Mouse (Mus musculus) monocyte, adult 2 months (primary cell): ENCODE results near the gene Sys1.

Experiments
- DNase-seq, 2 experiments: peaks; one replicate each; pipeline ENCODE4 v3.0.0; 2022; ENCODE audit warnings: low spot score in 2 of 2, low read depth in 1 of 2

Sys1 gene

GRCm38 (mm10) chr2:164456864-164457300 is at the start of gene Sys1:
Gene Sys1, plus strand, starts transcription at chr2:164456964.
- DNase-seq = no peak

- DNase-seq = peak in 1 of 2 experiments; percentile 18
Measured at GRCm38 (mm10) chr2:164407708-164408107, 49.1 kb upstream of the Sys1 start.

- DNase-seq = no peak
Measured at GRCm38 (mm10) chr2:164414167-164414566, 42.6 kb upstream of the Sys1 start.

- DNase-seq = no peak
Measured at GRCm38 (mm10) chr2:164414581-164414980, 42.2 kb upstream of the Sys1 start.

- no peak for DNase-seq
Measured at GRCm38 (mm10) chr2:164417198-164417597, 39.6 kb upstream of the Sys1 start.

- no peak for DNase-seq
Measured at GRCm38 (mm10) chr2:164418308-164418875, 38.4 kb upstream of the Sys1 start.

- no peak for DNase-seq
Measured at GRCm38 (mm10) chr2:164419489-164419888, 37.3 kb upstream of the Sys1 start.

- no peak for DNase-seq
Measured at GRCm38 (mm10) chr2:164421306-164421705, 35.5 kb upstream of the Sys1 start.

- DNase-seq = no peak
Measured at GRCm38 (mm10) chr2:164421979-164422378, 34.8 kb upstream of the Sys1 start.

GRCm38 (mm10) chr2:164422675-164423393 is 33.9 kb upstream of the Sys1 start:
- no peak for DNase-seq

- no peak for DNase-seq
Measured at GRCm38 (mm10) chr2:164423464-164423863, 33.3 kb upstream of the Sys1 start.

- DNase-seq = no peak
Measured at GRCm38 (mm10) chr2:164424406-164424805, 32.4 kb upstream of the Sys1 start.

GRCm38 (mm10) chr2:164425401-164425800 is 31.4 kb upstream of the Sys1 start:
- no peak for DNase-seq

GRCm38 (mm10) chr2:164426121-164426520 is 30.6 kb upstream of the Sys1 start:
- DNase-seq = no peak

- no peak for DNase-seq
Measured at GRCm38 (mm10) chr2:164426952-164427351, 29.8 kb upstream of the Sys1 start.

- DNase-seq = no peak
Measured at GRCm38 (mm10) chr2:164428451-164428850, 28.3 kb upstream of the Sys1 start.

GRCm38 (mm10) chr2:164429881-164430615 is 26.7 kb upstream of the Sys1 start:
- DNase-seq = no peak

GRCm38 (mm10) chr2:164430697-164431096 is 26.1 kb upstream of the Sys1 start:
- DNase-seq = no peak

- no peak for DNase-seq
Measured at GRCm38 (mm10) chr2:164431676-164432465, 24.9 kb upstream of the Sys1 start.

- no peak for DNase-seq
Measured at GRCm38 (mm10) chr2:164432541-164433191, 24.1 kb upstream of the Sys1 start.
